Mouse (Mus musculus) liver, adult 2 months (tissue): ENCODE measurements around the gene Clnk.

Source experiments
- CTCF ChIP-seq: fragments of 200-500 bp; IDR thresholded peaks from 2 replicates; pipeline ENCODE4 v1.5.1; 2011; ENCODE audit warnings: low read depth, low read length, control low read depth
- POLR2A ChIP-seq: fragments of 200-500 bp; IDR thresholded peaks from 2 replicates; pipeline ENCODE4 v1.6.1; 2011; ENCODE audit warnings: low read length, control low read depth; ENCODE audit not compliant: insufficient read depth; ENCODE audit errors: extremely low read depth

DNA sequence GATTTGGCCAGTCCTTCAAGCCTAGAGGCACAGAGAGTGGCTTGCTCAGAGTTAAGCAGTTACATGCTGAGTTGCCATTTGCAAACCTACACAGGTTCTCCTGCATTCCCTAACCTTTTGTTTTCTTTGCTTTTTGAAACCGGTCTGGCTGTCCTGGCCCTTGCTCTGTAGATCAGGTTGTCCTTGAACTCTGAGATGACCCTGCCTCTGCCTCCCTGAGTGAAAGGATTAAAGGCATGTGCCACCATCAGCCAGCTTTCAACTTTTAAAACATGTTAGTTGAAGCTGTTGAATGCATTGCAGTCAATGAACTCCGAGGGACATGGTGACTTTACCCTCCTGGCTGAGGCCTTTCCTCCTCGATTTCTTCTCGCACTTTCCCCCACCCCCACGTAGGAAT lies 217.8 kb downstream of the Clnk start:
- TF ChIP-seq CTCF (no peak), POLR2A (no peak)
